Mouse (Mus musculus): Measurements from ENCODE around the gene Edc4. TPM values are rescaled to one million over a fixed set of nuclear protein-coding genes. Genes with fewer than 3 reads are reported as not detected.
"Not testable (repeated sequence)": the region's sequence is repeated elsewhere in the genome, so short reads cannot be mapped to it uniquely, and the experiment has no call there.

The Edc4 gene
- total RNA-seq (2021), result 10 to 100 TPM; 62.7 to 66.5 TPM

DNA sequence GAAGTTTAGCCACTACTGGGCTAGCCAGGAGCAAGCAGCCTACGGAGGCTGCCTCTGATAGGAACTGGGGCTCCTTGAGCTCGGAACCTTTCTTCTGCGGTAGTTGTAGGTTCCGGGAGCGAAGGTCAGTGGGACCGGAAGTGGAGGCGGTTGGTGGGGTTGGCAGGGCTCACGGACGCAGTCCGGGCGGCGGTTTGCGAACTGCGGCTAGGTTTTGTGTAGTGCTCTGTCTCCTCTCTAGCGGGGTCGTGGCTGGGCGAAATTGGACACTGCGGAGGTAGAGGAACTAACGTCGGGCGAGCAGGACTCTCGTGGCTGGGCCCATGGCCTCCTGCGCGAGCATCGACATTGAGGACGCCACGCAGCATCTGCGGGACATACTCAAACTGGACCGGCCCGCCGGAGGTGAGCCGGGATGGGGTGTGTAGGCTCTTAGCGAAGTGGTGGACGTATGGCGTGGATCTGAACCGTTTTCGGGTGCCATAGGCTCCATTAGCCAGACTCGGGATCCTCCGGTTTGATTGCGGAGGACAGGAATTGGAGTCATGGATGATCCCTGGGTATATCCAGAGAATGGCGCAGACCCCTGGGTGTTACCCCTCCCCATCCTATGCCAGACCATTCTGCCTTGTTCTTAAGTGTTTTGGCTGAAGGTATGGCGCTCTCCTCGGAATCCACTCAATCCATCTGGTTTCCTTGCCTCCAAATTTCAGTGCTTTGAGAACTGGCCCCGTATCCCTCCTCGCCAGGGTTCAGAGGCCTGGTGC is at the start of gene Edc4:
Gene Edc4 (plus strand): TSS at position 128 of the 767 bp plus-strand sequence.
- intact Hi-C loops (cut with DNase I), result no loop called here
- peak; percentile 82 to 89 for DNase-seq (ENCODE audit: extremely low spot score in 1 of 2, low spot score in 2 of 2)

DNA sequence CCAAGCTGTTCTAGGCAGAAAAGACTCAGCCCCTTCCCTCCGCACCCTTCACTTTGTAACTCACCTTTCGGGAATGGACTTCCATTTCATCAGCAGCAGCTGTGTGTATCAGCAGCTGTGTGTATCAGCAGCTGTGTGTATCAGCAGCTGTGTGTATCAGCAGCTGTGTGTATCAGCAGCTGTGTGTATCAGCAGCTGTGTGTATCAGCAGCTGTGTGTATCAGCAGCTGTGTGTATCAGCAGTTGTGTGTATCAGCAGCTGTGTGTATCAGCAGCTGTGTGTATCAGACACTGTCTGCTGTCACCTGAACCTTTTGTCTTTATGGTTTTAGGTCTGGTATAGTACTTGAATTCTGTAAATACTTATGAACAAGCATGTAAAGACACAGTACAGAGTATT is 46.9 kb upstream of the Edc4 start:
- DNase-seq (ENCODE audit: extremely low spot score in 1 of 2, low spot score in 2 of 2); intact Hi-C loops (cut with DNase I): not testable (repeated sequence)

DNA sequence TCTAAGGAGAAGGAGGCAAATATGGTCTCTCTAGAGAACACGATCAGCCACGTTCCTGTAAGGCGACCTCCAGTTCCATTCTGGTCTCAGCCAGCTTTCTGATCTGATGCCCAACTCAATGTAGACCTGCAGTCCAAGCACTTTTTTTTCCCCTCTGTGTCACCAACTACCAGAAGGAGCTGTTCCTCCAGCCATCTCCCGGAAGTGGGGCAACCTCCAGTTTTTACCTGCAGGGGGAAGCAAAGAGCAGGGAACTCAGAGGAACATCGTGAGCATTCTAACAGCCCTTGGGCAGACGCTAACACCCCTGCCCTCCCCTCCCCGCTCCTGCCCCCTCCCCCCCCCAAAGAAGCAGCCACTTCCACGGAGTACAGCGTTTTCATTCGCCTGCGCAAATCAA is 45.4 kb upstream of the Edc4 start:
- intact Hi-C loops (cut with DNase I), result no loop called here
- DNase-seq (ENCODE audit: extremely low spot score in 1 of 2, low spot score in 2 of 2), result peak in 1 of 2 experiments; percentile 67

DNA sequence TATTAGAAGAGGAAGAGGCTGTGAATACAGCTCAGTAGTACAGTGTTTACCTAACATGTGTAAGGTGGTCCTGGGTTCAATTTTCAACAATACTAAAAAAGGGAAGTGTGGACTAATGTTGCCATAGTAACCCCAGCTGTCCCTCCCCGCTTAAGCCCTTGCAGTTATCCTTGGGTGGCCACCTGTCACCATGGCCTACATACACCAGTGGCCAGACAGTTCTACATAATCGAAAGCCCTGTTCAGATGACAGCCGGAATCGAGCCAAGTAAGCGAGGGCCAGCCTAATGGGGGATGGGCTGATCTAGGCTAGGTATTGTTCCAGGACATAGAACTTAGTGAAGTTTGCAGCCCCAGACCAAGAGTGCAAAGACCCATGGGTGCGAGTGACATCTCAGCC is 43.7 kb upstream of the Edc4 start:
- intact Hi-C loops (cut with DNase I), result no loop called here
- no peak for DNase-seq (ENCODE audit: extremely low spot score in 1 of 2, low spot score in 2 of 2)

DNA sequence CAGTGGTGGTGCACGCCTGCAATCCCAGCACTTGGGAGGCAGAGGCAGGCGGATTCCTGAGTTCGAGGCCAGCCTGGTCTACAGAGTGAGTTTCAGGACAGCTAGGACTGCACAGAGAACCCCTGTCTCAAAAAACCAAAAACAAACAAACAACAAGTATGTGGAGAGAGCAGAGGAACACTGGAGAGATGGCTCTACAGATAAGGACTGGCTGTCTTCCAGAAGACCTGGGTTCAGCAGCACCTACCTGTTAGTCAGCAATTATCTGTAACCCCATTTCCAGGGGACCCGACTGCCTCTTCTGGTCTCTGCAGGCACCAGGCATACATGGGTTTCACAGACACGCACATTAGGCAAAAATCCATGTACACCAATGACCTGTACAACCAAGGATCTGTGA is 41.5 kb upstream of the Edc4 start:
- intact Hi-C loops (cut with DNase I), result no loop called here
- DNase-seq (ENCODE audit: extremely low spot score in 1 of 2, low spot score in 2 of 2), result no peak

DNA sequence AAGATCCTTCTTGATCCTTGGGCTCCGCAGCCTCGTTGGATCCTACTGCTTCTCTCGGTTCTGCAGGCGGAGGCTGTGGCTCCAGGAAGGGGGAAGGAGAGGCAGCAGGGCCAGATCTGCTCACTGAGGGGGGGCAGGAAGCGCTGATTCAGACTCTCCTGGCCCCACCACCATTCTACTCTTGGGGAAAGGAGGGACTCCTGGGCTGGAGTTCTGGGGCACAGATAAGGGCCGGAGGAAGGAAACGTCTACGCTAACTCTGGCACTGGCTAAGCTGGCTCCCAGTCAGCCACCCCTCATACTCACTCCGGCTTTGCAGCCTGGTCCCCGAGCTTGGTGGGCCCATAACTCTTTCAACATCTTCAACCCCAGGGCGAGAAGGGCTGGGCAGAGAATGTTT is 34.0 kb upstream of the Edc4 start:
- intact Hi-C loops (cut with DNase I), result no loop called here
- DNase-seq (ENCODE audit: extremely low spot score in 1 of 2, low spot score in 2 of 2), result no peak

DNA sequence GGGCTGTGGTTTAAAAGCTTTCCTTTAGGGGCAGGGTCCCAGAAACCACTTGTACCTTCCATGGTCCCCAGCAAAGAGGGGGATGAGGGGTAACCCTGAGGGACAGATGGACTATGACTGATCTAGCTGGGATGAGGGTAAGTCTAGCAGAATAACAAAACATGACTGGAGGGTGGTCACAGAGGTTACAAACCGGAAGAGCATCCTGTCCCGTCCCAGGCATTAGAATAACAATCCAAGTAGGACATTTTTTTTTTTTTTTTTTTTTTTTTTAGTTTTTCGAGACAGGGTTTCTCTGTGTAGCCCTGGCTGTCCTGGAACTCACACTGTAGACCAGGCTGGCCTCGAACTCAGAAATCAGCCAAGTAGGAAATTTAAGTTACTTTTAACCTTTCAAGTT is 30.7 kb upstream of the Edc4 start:
- intact Hi-C loops (cut with DNase I), result loop anchor here (10.0 kb wide), 1 partner anchor 85 kb away; the partner anchor contains the start of genes Ctrl and Psmb10
- DNase-seq (ENCODE audit: extremely low spot score in 1 of 2, low spot score in 2 of 2), result no peak

DNA sequence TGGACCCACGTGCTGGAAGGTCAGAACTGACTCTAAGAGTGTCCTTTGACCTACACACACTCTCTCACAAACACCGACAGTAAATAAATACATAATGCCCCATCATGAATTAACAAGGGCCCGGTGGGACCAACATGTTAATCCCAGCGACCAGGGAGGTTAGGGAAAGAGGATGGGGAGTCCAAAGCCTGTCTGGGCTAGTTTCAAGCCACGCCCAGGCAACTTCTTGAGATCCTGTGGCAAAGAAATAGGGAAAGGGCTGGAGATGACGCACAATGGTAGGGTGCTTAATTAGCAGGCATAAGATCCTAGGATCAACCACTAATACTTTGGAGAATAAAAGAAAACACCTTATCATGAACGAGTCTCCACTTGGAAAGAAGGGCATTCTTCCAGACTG is 30.1 kb upstream of the Edc4 start:
- no peak for DNase-seq (ENCODE audit: extremely low spot score in 1 of 2, low spot score in 2 of 2)
- intact Hi-C loops (cut with DNase I), result loop anchor here (10.0 kb wide), 1 partner anchor 84 kb away; the partner anchor contains the start of genes Ctrl and Psmb10

DNA sequence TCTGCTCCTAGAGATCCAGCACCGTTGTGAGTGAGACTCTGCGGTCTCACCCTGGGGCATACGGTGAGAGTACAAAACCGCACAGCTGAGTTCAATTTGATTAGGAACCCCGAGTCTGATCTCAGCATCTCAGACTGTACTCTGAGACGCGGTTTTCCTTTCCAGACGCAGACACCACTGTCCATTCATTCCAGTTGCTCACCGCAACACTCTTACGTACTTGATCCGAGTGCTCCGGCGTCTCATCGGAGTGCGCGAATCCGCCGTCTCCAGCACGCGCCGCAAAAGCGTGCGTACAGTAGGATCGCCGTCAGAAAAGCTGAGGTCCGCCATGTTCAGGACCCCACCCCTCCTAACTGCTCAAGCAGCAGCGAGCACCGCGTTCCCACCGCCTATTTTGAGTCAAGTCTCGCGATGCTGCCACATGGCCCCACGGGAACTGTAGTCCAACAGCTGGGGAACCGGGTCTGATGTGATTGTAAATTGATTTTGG is 29.0 kb upstream of the Edc4 start:
- intact Hi-C loops (cut with DNase I), result loop anchor here (10.0 kb wide), 1 partner anchor 83 kb away; the partner anchor contains the start of genes Ctrl and Psmb10
- peak; percentile 91 to 93 for DNase-seq (ENCODE audit: extremely low spot score in 1 of 2, low spot score in 2 of 2)

DNA sequence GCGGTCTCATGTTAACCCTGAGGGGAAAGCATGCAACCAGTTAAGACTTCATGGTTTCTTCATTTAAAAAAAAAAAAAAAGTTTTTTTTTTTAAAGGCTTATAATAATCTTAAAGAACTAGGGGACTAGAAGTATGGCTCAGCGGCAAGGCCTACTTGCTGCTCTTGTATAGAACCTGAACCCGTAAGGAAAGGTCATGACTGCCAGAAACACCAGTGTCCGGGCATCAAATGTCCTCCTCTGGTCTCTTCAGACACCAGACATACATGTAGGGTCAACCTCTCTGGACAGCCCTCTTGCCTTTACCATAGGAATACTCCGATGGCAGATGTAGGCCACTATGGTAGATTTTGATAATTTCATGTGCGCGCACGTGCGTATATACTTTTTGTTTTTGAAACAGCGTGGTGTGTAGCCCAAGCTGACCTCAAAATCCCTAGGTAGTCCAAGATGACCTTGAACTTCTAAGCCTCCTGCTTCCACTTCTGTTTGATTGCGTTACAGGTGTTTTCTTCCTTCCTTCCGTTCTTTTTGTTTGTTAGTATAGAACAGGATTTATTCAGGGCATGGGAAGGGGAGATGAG is 28.4 kb upstream of the Edc4 start:
- intact Hi-C loops (cut with DNase I), result loop anchor here (10.0 kb wide), 1 partner anchor 83 kb away; the partner anchor contains the start of genes Ctrl and Psmb10
- DNase-seq (ENCODE audit: extremely low spot score in 1 of 2, low spot score in 2 of 2), result no peak

DNA sequence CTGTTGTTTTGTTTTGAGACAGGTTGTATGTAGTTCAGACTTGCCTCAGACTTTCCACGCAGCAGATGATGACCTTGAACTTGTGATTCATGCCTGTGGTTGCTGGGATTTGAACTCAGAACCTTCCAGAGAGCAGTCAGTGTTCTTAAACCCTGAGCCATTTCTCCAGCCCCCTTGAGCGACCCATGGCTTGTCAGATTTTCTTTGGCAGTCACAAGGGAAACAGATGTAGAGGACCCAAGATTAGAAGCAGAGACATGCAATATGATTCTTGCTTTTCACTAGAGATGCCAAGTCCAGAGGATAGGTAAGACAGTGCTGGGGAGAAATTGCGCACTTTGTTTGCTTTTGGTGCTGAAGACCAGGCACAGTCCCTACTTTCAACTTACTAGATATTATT is 27.5 kb upstream of the Edc4 start, which contains the start of gene Cenpt:
Gene Cenpt (minus strand): TSS at position 101 of the 400 bp plus-strand sequence.
- no peak for DNase-seq (ENCODE audit: extremely low spot score in 1 of 2, low spot score in 2 of 2)
- intact Hi-C loops (cut with DNase I), result loop anchor here (10.0 kb wide), 1 partner anchor 82 kb away; the partner anchor contains the start of genes Ctrl and Psmb10

DNA sequence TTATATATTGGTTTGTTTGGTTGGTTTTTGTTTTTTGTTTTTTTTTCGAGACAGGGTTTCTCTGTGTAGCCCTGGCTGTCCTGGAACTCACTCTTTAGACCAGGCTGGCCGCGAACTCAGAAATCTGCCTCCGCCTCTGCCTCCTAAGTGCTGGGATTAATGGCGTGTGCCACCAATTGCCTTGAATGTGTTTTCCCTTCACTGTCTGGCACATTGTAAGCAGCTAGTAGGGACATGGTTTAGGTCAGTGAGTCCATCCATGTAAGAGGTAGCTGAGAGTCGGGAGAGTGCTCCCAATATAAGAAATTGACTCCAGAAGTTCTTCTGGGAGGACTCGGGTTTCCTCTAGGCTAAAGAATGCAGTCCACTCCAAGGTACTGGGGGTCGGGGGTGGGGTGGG is 26.4 kb upstream of the Edc4 start:
- DNase-seq (ENCODE audit: extremely low spot score in 1 of 2, low spot score in 2 of 2), result no peak
- intact Hi-C loops (cut with DNase I), result loop anchor here (10.0 kb wide), 1 partner anchor 80 kb away; the partner anchor contains the start of genes Ctrl and Psmb10

DNA sequence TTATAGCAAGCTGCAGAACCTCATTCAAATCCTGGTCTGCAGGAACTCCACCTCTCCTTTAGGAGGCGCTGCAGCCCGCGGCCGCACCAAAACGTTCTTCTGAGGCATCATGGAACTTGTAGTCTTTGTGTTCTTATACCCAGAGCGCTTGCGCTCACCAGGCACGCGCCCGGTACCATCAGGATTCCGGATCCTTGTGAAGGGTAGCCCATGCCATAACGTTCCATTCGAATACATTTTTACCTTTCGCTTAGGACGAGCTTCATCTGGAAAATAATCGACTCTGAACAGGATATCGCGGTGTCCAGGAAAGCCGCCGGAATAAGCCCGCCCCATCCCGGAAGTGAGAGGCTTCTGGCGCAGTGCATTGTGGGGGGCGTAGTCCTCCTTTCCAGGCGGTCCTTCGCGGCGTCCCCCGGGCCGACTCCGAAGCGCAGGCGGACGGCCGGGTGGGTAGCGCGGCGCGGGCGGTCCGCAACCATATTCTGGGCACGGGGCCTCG is 25.9 kb upstream of the Edc4 start, which contains the start of gene Thap11:
Gene Thap11 (plus strand): TSS at position 418 of the 502 bp plus-strand sequence.
- intact Hi-C loops (cut with DNase I), result loop anchor here (10.0 kb wide), 1 partner anchor 80 kb away; the partner anchor contains the start of genes Ctrl and Psmb10
- DNase-seq (ENCODE audit: extremely low spot score in 1 of 2, low spot score in 2 of 2), result peak; percentile 88 to 96

DNA sequence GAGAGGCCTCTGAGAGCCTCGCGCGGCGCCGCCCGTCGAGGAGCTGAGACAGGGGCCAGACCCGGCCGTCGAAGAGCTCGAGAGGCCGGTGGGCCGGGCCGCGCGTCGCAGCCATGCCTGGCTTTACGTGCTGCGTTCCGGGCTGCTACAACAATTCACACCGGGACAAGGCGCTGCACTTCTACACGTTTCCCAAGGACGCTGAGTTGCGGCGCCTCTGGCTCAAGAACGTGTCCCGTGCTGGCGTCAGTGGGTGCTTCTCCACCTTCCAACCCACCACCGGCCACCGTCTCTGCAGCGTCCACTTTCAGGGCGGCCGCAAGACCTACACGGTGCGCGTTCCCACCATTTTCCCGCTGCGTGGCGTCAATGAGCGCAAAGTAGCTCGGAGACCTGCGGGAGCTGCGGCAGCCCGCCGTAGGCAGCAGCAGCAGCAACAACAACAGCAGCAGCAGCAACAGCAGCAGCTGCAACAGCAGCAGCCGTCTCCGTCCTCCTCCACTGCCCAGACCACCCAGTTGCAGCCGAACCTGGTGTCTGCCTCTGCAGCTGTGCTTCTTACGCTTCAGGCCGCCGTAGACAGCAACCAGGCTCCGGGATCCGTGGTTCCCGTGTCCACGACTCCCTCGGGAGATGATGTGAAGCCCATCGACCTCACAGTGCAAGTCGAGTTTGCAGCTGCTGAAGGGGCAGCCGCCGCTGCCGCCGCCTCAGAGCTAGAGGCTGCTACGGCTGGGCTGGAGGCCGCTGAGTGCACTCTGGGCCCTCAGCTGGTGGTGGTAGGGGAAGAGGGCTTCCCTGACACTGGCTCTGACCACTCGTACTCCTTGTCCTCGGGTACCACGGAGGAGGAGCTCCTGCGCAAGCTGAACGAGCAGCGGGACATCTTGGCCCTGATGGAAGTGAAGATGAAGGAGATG is 25.2 kb upstream of the Edc4 start:
- intact Hi-C loops (cut with DNase I), result loop anchor here (10.0 kb wide), 1 partner anchor 79 kb away; the partner anchor contains the start of genes Ctrl and Psmb10

DNA sequence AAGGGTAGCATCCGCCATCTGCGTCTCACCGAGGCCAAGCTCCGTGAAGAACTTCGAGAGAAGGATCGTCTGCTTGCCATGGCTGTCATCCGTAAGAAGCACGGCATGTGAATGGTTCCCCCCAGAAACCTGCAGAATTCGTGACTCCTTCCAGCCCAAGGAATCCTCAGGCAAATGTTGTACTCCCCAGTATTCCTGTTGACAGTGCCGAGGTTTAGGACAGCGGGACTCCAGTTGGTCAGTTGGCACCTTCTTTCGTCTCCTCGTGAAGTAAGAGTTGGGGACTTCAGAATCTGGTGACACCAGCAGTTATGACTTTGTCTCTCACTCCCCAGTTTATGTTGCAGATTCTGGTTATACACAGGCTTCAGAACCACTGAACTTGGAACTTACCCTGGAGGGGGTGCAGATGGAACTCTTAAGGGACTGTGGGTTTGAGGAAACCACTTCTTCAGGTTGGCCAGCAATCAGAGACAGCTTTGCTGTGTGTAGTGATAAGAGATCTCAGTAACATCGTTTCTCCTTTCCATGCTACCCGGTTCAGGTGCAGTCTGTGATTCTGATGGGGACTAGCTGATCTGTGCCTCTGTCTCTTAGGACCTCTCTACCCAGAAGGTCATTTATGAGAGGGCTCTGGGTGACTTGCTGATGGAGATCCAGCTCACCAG is 24.4 kb upstream of the Edc4 start:
- DNase-seq (ENCODE audit: extremely low spot score in 1 of 2, low spot score in 2 of 2), result no peak
- intact Hi-C loops (cut with DNase I), result loop anchor here (10.0 kb wide), 1 partner anchor 78 kb away; the partner anchor contains the start of genes Ctrl and Psmb10

More for the DNA sequence above, 25.2 kb upstream of the Edc4 start:
- peak; percentile 36 to 76 for DNase-seq (ENCODE audit: extremely low spot score in 1 of 2, low spot score in 2 of 2)

DNA sequence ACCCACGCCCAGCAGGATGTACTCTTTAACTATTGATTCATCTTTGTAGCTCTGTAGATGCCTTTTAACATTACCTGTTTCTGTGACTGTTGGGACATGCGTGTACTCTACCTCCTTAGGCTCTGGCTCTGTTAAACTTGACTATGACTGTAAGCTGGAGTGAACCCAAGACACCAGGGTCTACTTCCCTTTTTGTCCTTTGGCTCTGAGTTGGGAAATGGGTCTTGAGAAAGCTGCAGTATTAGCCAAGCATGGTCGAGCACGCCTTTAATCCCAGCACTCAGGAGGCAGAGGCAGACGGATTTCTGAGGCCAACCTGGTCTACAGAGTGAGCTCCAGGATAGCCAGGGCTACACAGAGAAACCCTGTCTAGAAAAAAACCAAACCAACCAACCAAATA is 22.2 kb upstream of the Edc4 start:
- intact Hi-C loops (cut with DNase I), result loop anchor here (10.0 kb wide), 1 partner anchor 76 kb away; the partner anchor contains the start of genes Ctrl and Psmb10
- DNase-seq (ENCODE audit: extremely low spot score in 1 of 2, low spot score in 2 of 2), result no peak

DNA sequence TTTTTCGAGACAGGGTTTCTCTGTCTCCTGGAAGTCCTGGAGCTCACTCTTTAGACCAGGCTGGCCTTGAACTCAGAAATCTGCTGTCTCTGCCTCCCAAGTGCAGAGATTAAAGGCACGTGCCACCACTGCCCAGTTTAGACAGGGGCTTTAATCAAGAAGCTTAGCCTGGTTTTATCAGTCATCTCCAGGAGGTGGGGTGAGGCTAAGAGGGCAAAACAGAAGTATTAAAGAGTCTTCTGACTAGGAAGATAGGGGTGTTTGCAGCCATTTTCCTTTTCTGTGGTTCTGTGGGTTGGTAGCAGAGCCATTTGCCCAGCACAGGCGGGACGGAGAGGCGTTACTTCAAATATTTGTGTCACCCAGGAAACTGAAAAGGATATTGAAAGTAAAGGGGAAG is 21.4 kb upstream of the Edc4 start:
- intact Hi-C loops (cut with DNase I), result loop anchor here (10.0 kb wide), 1 partner anchor 75 kb away; the partner anchor contains the start of genes Ctrl and Psmb10
- no peak for DNase-seq (ENCODE audit: extremely low spot score in 1 of 2, low spot score in 2 of 2)

Data from left cerebral cortex, postnatal 10 days (tissue).